Mouse (Mus musculus): ENCODE measurements around the gene Snrnp70. TPM values are rescaled to one million over a fixed set of nuclear protein-coding genes. Genes with fewer than 3 reads are reported as not detected.

Gene Snrnp70
- polyA plus RNA-seq, 1 experiment from 2014 or later, result 285 TPM

- Histone ChIP-seq H3K36me3 (peaks cover 32% of the 10 kb centered on the region), H3K4me3 (peak within 1 kb of the TSS; percentile 45), H3K9ac (peak within 1 kb of the TSS; percentile 71), H3K27ac (no peak within 1 kb of the TSS), H3K4me2 (replicated peaks) (peak within 1 kb of the TSS; percentile 95), H3K9me3 (replicated peaks) (no peaks in the 10 kb centered on the region), H3K27me3 (peaks cover 30% of the 10 kb centered on the region), H3K4me1 (peaks cover 33% of the 10 kb centered on the region)
- peak; percentile 30 for ATAC-seq (ENCODE audit: low FRiP score)
- 12% methylated on average over 28 of the region's 28 CpGs for WGBS
Measured at GRCm38 (mm10) chr7:45370475-45371311, 24.8 kb downstream of the Snrnp70 start, which contains the start of gene Lin7b. TSS of gene Lin7b (minus strand) at chr7:45370583.

- 9% methylated on average over 50 of the region's 52 CpGs for WGBS
- no peak for ATAC-seq (ENCODE audit: low FRiP score)
- H3K4me1 ChIP-seq, result peaks cover 37% of the 10 kb centered on the region
- no peak overlapping the region for H3K27ac ChIP-seq
- peak overlapping the region; percentile 95 for H3K4me2 ChIP-seq (replicated peaks)
- no peaks in the 10 kb centered on the region for H3K9me3 ChIP-seq (replicated peaks)
- H3K9ac ChIP-seq, result peak overlapping the region; percentile 71
- peaks cover 38% of the 10 kb centered on the region for H3K27me3 ChIP-seq
- peaks cover 26% of the 10 kb centered on the region for H3K36me3 ChIP-seq
- peak overlapping the region; percentile 45 for H3K4me3 ChIP-seq
Measured at GRCm38 (mm10) chr7:45369836-45370474, 25.6 kb downstream of the Snrnp70 start.

- no peak for ATAC-seq (ENCODE audit: low FRiP score)
- Histone ChIP-seq H3K4me2 (replicated peaks) (no peak overlapping the region), H3K27me3 (peaks cover 43% of the 10 kb centered on the region), H3K9ac (no peak overlapping the region), H3K4me3 (peak overlapping the region; percentile 45; the same call in 1 of the 2 replicates), H3K9me3 (replicated peaks) (no peaks in the 10 kb centered on the region), H3K27ac (no peak overlapping the region), H3K4me1 (peaks cover 37% of the 10 kb centered on the region), H3K36me3 (peaks cover 20% of the 10 kb centered on the region)
- 72% methylated on average over 16 of the region's 16 CpGs for WGBS
Measured at GRCm38 (mm10) chr7:45369022-45369745, 26.4 kb downstream of the Snrnp70 start.

GRCm38 (mm10) chr7:45368178-45368577, 27.4 kb downstream of the Snrnp70 start:
- Histone ChIP-seq H3K27ac (no peak overlapping the region), H3K4me1 (peaks cover 37% of the 10 kb centered on the region), H3K4me2 (replicated peaks) (peak overlapping the region; percentile 74), H3K9ac (peak overlapping the region; percentile 76; the same call in 1 of the 2 replicates), H3K27me3 (peaks cover 53% of the 10 kb centered on the region), H3K36me3 (peaks cover 13% of the 10 kb centered on the region), H3K4me3 (peak overlapping the region; percentile 79), H3K9me3 (replicated peaks) (no peaks in the 10 kb centered on the region)
- 81% methylated on average over 12 of the region's 15 CpGs for WGBS
- no peak for ATAC-seq (ENCODE audit: low FRiP score)

DNA sequence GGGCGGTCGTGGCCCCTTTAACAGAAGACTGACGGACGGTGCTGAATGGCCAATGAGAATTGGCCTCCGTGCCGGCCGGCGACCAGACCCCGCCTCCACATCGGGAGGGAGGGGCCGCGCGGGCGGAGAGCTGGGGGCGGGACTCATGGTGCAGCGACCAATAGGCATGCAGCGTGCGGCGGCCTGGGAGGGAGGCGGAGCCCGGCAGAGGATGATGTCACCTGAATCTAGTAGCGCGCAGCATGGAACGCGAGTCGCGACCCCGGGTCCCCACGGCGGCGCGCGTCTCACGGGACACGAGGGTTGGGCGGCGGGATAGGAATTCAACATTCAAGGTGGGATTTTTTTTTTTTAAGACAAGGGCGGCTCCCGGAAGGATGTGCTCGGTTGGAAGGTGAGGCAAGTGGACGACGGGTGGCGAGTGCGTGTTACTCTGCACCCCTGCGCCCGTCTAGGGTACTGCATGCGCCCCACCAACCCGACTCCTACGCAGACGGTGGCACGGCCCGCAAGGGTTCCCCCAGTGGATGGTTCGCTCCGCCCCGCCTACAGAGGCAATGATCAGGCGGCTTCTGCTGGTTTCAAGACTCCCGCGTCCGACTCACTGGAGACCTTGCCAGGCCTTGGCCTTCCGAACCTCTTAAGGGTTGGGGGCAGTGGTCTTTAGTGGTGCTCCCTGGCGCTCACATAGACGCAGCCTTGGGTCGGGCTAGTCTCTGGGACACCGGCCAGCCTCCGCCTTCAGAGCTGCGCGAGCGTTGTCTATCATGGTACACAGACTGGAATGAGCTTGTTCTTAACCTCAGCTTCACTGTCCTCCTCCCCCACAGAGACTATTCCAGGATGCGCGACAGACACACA, 28.3 kb downstream of the Snrnp70 start:
- Histone ChIP-seq H3K9ac (peak overlapping the region; percentile 87), H3K9me3 (replicated peaks) (no peaks in the 10 kb centered on the region), H3K27ac (peak overlapping the region; percentile 80), H3K4me3 (peak overlapping the region; percentile 79), H3K4me1 (peaks cover 41% of the 10 kb centered on the region), H3K4me2 (replicated peaks) (peak overlapping the region; percentile 74), H3K36me3 (peaks cover 4% of the 10 kb centered on the region; the same call in 1 of the 2 replicates), H3K27me3 (peaks cover 63% of the 10 kb centered on the region)
- WGBS, result 1% methylated on average over 68 of the region's 70 CpGs
- peak; percentile 90 for ATAC-seq (ENCODE audit: low FRiP score)

GRCm38 (mm10) chr7:45366652-45367019, 28.9 kb downstream of the Snrnp70 start, which contains the start of gene Ppfia3:
TSS of gene Ppfia3 (minus strand) at chr7:45367019.
- Histone ChIP-seq H3K9me3 (replicated peaks) (no peaks in the 10 kb centered on the region), H3K36me3 (no peaks in the 10 kb centered on the region), H3K27me3 (peaks cover 69% of the 10 kb centered on the region), H3K4me1 (peaks cover 47% of the 10 kb centered on the region), H3K27ac (peak within 1 kb of the TSS; percentile 80), H3K9ac (peak within 1 kb of the TSS; percentile 87), H3K4me3 (peak within 1 kb of the TSS; percentile 79), H3K4me2 (replicated peaks) (peak within 1 kb of the TSS; percentile 74)
- ATAC-seq (ENCODE audit: low FRiP score), result peak; percentile 55
- 0% methylated on average over 16 of the region's 26 CpGs for WGBS

DNA sequence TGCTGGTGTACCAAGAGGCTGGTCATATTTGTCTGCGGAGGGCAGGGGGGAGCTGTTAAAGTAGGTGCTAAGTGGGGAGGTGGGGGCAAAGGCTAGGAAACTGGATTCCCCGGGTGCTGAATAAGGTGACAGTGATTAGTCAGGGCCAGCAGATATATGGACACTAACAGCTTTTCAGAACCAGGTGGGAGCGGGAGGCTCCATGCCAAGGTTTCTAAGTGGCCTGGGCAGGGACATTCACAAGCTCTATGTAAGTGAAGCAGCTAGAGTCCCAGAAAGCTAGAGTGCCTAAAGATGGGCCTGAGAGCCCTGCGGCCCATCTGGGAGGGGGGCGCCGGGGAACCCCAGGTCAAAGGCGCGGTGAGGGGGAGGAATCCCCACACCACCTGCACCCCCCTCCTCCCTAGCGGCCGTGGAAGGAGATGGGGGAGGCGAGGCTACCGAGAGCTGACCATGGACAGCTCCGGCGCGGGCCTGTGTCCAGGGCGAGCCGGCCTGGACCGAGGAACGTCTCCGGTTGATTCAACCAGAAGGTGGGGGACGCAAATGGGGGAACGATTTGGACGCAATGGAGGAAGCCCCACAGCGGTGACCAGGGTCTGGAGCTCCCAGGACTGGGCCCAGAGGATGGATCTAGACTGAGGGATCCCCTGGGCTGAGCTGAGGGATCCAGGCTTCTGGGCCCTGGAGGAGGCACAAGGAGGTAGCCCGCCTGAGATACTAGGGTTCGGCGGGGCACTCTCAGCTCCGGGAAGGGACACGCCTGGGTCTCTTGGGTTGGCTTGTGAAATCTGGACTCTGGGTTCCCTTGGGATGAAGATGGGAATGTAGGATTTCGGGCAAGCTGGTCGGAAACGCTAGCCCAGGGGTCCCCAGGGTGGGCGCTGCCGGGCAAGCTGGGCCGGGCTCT, 29.5 kb downstream of the Snrnp70 start:
- Histone ChIP-seq H3K4me2 (replicated peaks) (peak overlapping the region; percentile 74), H3K36me3 (no peaks in the 10 kb centered on the region), H3K27me3 (peaks cover 72% of the 10 kb centered on the region), H3K4me1 (peaks cover 53% of the 10 kb centered on the region), H3K27ac (peak overlapping the region; percentile 80), H3K9ac (peak overlapping the region; percentile 87), H3K9me3 (replicated peaks) (no peaks in the 10 kb centered on the region), H3K4me3 (peak overlapping the region; percentile 79)
- ATAC-seq (ENCODE audit: low FRiP score), result no peak
- 4% methylated on average over 34 of the region's 35 CpGs for WGBS

DNA sequence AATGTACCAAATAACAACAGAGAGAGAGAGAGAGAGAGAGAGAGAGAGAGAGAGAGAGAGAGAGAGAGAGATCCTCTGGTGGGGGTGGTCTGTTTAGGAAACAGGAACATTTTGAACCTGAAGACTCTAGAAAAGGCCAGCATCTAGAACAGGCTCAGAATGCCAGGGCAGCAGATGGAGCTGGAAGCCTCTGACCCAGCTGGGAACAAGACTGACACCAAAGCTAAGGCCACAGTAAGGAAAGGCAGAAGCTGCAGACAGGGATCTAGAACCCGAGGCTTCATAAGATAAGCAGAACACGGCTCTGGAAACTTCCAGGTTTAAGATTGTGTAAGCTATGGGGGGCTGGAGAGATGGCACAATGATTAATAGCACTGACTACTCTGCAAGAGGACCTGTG, 31.6 kb downstream of the Snrnp70 start:
- Histone ChIP-seq H3K27me3 (peaks cover 72% of the 10 kb centered on the region), H3K4me3 (no peak overlapping the region), H3K4me2 (replicated peaks) (no peak overlapping the region), H3K36me3 (peaks cover 4% of the 10 kb centered on the region; the same call in 1 of the 2 replicates), H3K9me3 (replicated peaks) (no peaks in the 10 kb centered on the region), H3K4me1 (peaks cover 38% of the 10 kb centered on the region), H3K9ac (no peak overlapping the region), H3K27ac (no peak overlapping the region)
- ATAC-seq (ENCODE audit: low FRiP score), result no peak
- WGBS, result 88% methylated on average over 2 of the region's 2 CpGs

GRCm38 (mm10) chr7:45362801-45363200, 32.7 kb downstream of the Snrnp70 start:
- no peak for ATAC-seq (ENCODE audit: low FRiP score)
- Histone ChIP-seq H3K9ac (no peak overlapping the region), H3K4me3 (no peak overlapping the region), H3K9me3 (replicated peaks) (no peaks in the 10 kb centered on the region), H3K27me3 (peaks cover 61% of the 10 kb centered on the region), H3K4me1 (peaks cover 32% of the 10 kb centered on the region), H3K4me2 (replicated peaks) (no peak overlapping the region), H3K36me3 (peaks cover 5% of the 10 kb centered on the region), H3K27ac (no peak overlapping the region)
- 5% methylated on average over 13 of the region's 13 CpGs for WGBS

DNA sequence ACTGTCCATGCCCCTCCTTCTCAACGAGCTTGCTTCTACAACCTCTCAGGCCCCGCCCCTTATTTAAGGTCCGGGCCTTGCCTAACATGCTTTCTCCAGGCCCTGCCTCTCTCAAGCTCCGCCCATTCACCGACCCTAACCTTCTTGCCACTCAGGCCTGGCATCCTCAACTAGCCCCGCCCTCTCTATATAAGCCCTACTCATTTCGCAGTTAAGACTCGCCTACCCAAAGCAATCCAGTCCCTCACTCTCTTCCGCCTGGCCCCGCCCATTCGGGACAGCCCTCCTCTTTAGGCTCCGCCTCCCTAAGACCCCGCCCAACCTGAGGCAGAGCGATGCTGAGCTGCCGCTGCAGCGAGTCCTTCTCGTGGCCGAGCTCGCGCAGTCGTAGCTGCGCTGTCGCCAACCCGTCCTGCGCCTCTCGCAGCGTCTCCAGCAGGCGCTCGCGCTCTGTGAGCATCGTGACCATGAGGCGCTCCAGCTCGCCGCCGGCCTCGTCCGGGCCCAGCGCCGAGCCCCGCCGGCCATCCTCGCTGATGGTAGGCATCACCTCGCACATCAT, 34.2 kb downstream of the Snrnp70 start:
- Histone ChIP-seq H3K36me3 (peaks cover 13% of the 10 kb centered on the region), H3K9ac (peak overlapping the region; percentile 64), H3K4me2 (replicated peaks) (peak overlapping the region; percentile 86), H3K27me3 (peaks cover 61% of the 10 kb centered on the region), H3K27ac (peak overlapping the region; percentile 52; the same call in 1 of the 2 replicates), H3K4me3 (peak overlapping the region; percentile 44), H3K4me1 (peaks cover 26% of the 10 kb centered on the region), H3K9me3 (replicated peaks) (no peaks in the 10 kb centered on the region)
- peak; percentile 82 for ATAC-seq (ENCODE audit: low FRiP score)
- WGBS, result under 1% methylated on average over 43 of the region's 43 CpGs
